Mouse (Mus musculus) forelimb bud, embryonic 11.5 days (tissue): Measurements from ENCODE around the gene Ceacam2.
"Not testable (repeated sequence)": the region's sequence is repeated elsewhere in the genome, so short reads cannot be mapped to it uniquely, and the experiment has no call there.

Experiments
- DNase-seq: peaks from one replicate; pipeline ENCODE4 v3.0.0-alpha.2; 2012; ENCODE audit warnings: low read depth, low spot score

Ceacam2 gene

GRCm38 (mm10) chr7:25539376-25539907 is at the start of gene Ceacam2:
Ceacam2 (minus strand) TSS chr7:25539857.
- DNase-seq = not testable (repeated sequence)

- DNase-seq = no peak
These were observed 45.9 kb upstream of the Ceacam2 start for GRCm38 (mm10) chr7:25585351-25586204.

GRCm38 (mm10) chr7:25584651-25585050 is 45.0 kb upstream of the Ceacam2 start:
- no peak for DNase-seq

GRCm38 (mm10) chr7:25582301-25582810 is 42.7 kb upstream of the Ceacam2 start:
- no peak for DNase-seq

- DNase-seq = no peak
These were observed 39.8 kb upstream of the Ceacam2 start for GRCm38 (mm10) chr7:25579441-25579840.

GRCm38 (mm10) chr7:25576793-25577437 is 37.3 kb upstream of the Ceacam2 start:
- DNase-seq = not testable (repeated sequence)

- DNase-seq = not testable (repeated sequence)
These were observed 36.7 kb upstream of the Ceacam2 start for GRCm38 (mm10) chr7:25576308-25576707.

- peak; percentile 20 for DNase-seq
These were observed 36.2 kb upstream of the Ceacam2 start for GRCm38 (mm10) chr7:25575870-25576269.

- DNase-seq = no peak
These were observed 35.4 kb upstream of the Ceacam2 start for GRCm38 (mm10) chr7:25575105-25575504.

GRCm38 (mm10) chr7:25573806-25574205 is 34.1 kb upstream of the Ceacam2 start:
- DNase-seq = not testable (repeated sequence)

- no peak for DNase-seq
These were observed 29.1 kb upstream of the Ceacam2 start for GRCm38 (mm10) chr7:25568721-25569120.

- not testable (repeated sequence) for DNase-seq
These were observed 1.8 kb upstream of the Ceacam2 start for GRCm38 (mm10) chr7:25541464-25541863.

GRCm38 (mm10) chr7:25539954-25540353 is 297 bp upstream of the Ceacam2 start:
- not testable (repeated sequence) for DNase-seq

GRCm38 (mm10) chr7:25530837-25531236 is 8.8 kb downstream of the Ceacam2 start:
- DNase-seq = no peak

- DNase-seq = not testable (repeated sequence)
These were observed 23.4 kb downstream of the Ceacam2 start for GRCm38 (mm10) chr7:25516070-25516777.

GRCm38 (mm10) chr7:25515667-25516066 is 24.0 kb downstream of the Ceacam2 start:
- not testable (repeated sequence) for DNase-seq

GRCm38 (mm10) chr7:25509925-25510324 is 29.7 kb downstream of the Ceacam2 start:
- no peak for DNase-seq

GRCm38 (mm10) chr7:25494649-25495048 is 45.0 kb downstream of the Ceacam2 start:
- DNase-seq = no peak

- DNase-seq = not testable (repeated sequence)
These were observed 49.0 kb downstream of the Ceacam2 start for GRCm38 (mm10) chr7:25490698-25491097.

GRCm38 (mm10) chr7:25489382-25489781 is 50.3 kb downstream of the Ceacam2 start:
- not testable (repeated sequence) for DNase-seq

GRCm38 (mm10) chr7:25486186-25486585 is 53.5 kb downstream of the Ceacam2 start:
- no peak for DNase-seq

- DNase-seq = no peak
These were observed 54.6 kb downstream of the Ceacam2 start for GRCm38 (mm10) chr7:25485061-25485460.
